Mouse (Mus musculus): ENCODE results near the gene Mmp9. TPM values are rescaled to one million over a fixed set of nuclear protein-coding genes. Genes with fewer than 3 reads are reported as not detected.

Gene Mmp9
- polyA plus RNA-seq, 1 experiment from 2014 or later, result 23.8 TPM

GRCm38 (mm10) chr2:164916820-164917219 is 23.8 kb upstream of the Mmp9 start:
- no peak overlapping the region for H3K9ac ChIP-seq (replicated peaks)
- no peak overlapping the region for H3K4me2 ChIP-seq
- no peak overlapping the region for H3K27ac ChIP-seq (replicated peaks)
- no peak for ATAC-seq (ENCODE audit: low FRiP score)
- H3K9me3 ChIP-seq (replicated peaks), result no peaks in the 10 kb centered on the region
- peaks cover 7% of the 10 kb centered on the region for H3K36me3 ChIP-seq
- no peak overlapping the region for H3K4me3 ChIP-seq (replicated peaks)
- WGBS, result 85% methylated on average over 5 of the region's 5 CpGs
- H3K27me3 ChIP-seq (replicated peaks), result no peaks in the 10 kb centered on the region
- H3K4me1 ChIP-seq, result peaks cover 12% of the 10 kb centered on the region

GRCm38 (mm10) chr2:164917371-164917770 is 23.2 kb upstream of the Mmp9 start:
- H3K4me2 ChIP-seq, result no peak overlapping the region
- WGBS, result 34% methylated on average over 10 of the region's 10 CpGs
- H3K9me3 ChIP-seq (replicated peaks), result no peaks in the 10 kb centered on the region
- H3K27me3 ChIP-seq (replicated peaks), result no peaks in the 10 kb centered on the region
- H3K36me3 ChIP-seq, result peaks cover 7% of the 10 kb centered on the region
- H3K9ac ChIP-seq (replicated peaks), result no peak overlapping the region
- H3K4me3 ChIP-seq (replicated peaks), result no peak overlapping the region
- H3K27ac ChIP-seq (replicated peaks), result no peak overlapping the region
- peaks cover 8% of the 10 kb centered on the region for H3K4me1 ChIP-seq
- ATAC-seq (ENCODE audit: low FRiP score), result no peak

GRCm38 (mm10) chr2:164918325-164918724 is 22.3 kb upstream of the Mmp9 start:
- Histone ChIP-seq H3K36me3 (peaks cover 7% of the 10 kb centered on the region), H3K27me3 (replicated peaks) (no peaks in the 10 kb centered on the region), H3K9me3 (replicated peaks) (no peaks in the 10 kb centered on the region), H3K4me3 (replicated peaks) (no peak overlapping the region), H3K9ac (replicated peaks) (no peak overlapping the region), H3K4me2 (no peak overlapping the region), H3K27ac (replicated peaks) (no peak overlapping the region), H3K4me1 (peaks cover 3% of the 10 kb centered on the region; the same call in 1 of the 2 replicates)
- ATAC-seq (ENCODE audit: low FRiP score), result no peak
- WGBS, result 68% methylated on average over 4 of the region's 5 CpGs

GRCm38 (mm10) chr2:164921984-164922383 is 18.6 kb upstream of the Mmp9 start:
- Histone ChIP-seq H3K4me2 (no peak overlapping the region), H3K4me1 (peaks cover 17% of the 10 kb centered on the region; the same call in 1 of the 2 replicates), H3K27ac (replicated peaks) (no peak overlapping the region), H3K4me3 (replicated peaks) (no peak overlapping the region), H3K9ac (replicated peaks) (no peak overlapping the region), H3K27me3 (replicated peaks) (no peaks in the 10 kb centered on the region), H3K36me3 (peaks cover 7% of the 10 kb centered on the region), H3K9me3 (replicated peaks) (no peaks in the 10 kb centered on the region)
- no peak for ATAC-seq (ENCODE audit: low FRiP score)
- WGBS, result 52% methylated on average over 7 of the region's 7 CpGs

GRCm38 (mm10) chr2:164923291-164923690 is 17.3 kb upstream of the Mmp9 start:
- 44% methylated on average over 4 of the region's 4 CpGs for WGBS
- H3K9me3 ChIP-seq (replicated peaks), result no peaks in the 10 kb centered on the region
- ATAC-seq (ENCODE audit: low FRiP score), result no peak
- H3K4me3 ChIP-seq (replicated peaks), result no peak overlapping the region
- no peaks in the 10 kb centered on the region for H3K27me3 ChIP-seq (replicated peaks)
- H3K27ac ChIP-seq (replicated peaks), result no peak overlapping the region
- peaks cover 17% of the 10 kb centered on the region; the same call in 1 of the 2 replicates for H3K4me1 ChIP-seq
- no peak overlapping the region for H3K9ac ChIP-seq (replicated peaks)
- peaks cover 7% of the 10 kb centered on the region for H3K36me3 ChIP-seq
- no peak overlapping the region for H3K4me2 ChIP-seq

- H3K4me1 ChIP-seq, result peaks cover 17% of the 10 kb centered on the region; the same call in 1 of the 2 replicates
- H3K4me3 ChIP-seq (replicated peaks), result no peak overlapping the region
- 37% methylated on average over 11 of the region's 11 CpGs for WGBS
- H3K9ac ChIP-seq (replicated peaks), result no peak overlapping the region
- ATAC-seq (ENCODE audit: low FRiP score), result no peak; the same call in 1 of the 2 replicates
- H3K27me3 ChIP-seq (replicated peaks), result no peaks in the 10 kb centered on the region
- H3K4me2 ChIP-seq, result no peak overlapping the region
- H3K27ac ChIP-seq (replicated peaks), result no peak overlapping the region
- peaks cover 7% of the 10 kb centered on the region for H3K36me3 ChIP-seq
- no peaks in the 10 kb centered on the region for H3K9me3 ChIP-seq (replicated peaks)
These were observed 16.3 kb upstream of the Mmp9 start for GRCm38 (mm10) chr2:164924100-164924857.

GRCm38 (mm10) chr2:164930706-164931581 is 9.6 kb upstream of the Mmp9 start:
- Histone ChIP-seq H3K27me3 (replicated peaks) (0 out of 2 replicates have a peak, but pooled peaks cover 3% of the 10 kb centered on the region), H3K36me3 (no peaks in the 10 kb centered on the region), H3K9ac (replicated peaks) (no peak overlapping the region), H3K4me1 (peaks cover 5% of the 10 kb centered on the region), H3K9me3 (replicated peaks) (no peaks in the 10 kb centered on the region), H3K4me2 (no peak overlapping the region), H3K4me3 (replicated peaks) (no peak overlapping the region), H3K27ac (replicated peaks) (no peak overlapping the region)
- no peak for ATAC-seq (ENCODE audit: low FRiP score)
- 58% methylated on average over 11 of the region's 11 CpGs for WGBS

- no peak overlapping the region for H3K27ac ChIP-seq (replicated peaks)
- 0 out of 2 replicates have a peak, but pooled peaks cover 3% of the 10 kb centered on the region for H3K27me3 ChIP-seq (replicated peaks)
- H3K9me3 ChIP-seq (replicated peaks), result no peaks in the 10 kb centered on the region
- H3K4me1 ChIP-seq, result peaks cover 14% of the 10 kb centered on the region
- H3K4me2 ChIP-seq, result no peak overlapping the region
- no peaks in the 10 kb centered on the region for H3K36me3 ChIP-seq
- no peak for ATAC-seq (ENCODE audit: low FRiP score)
- 45% methylated on average over 8 of the region's 10 CpGs for WGBS
- no peak overlapping the region for H3K9ac ChIP-seq (replicated peaks)
- no peak overlapping the region for H3K4me3 ChIP-seq (replicated peaks)
These were observed 7.0 kb upstream of the Mmp9 start for GRCm38 (mm10) chr2:164933534-164933933.

- Histone ChIP-seq H3K4me1 (peaks cover 33% of the 10 kb centered on the region), H3K4me2 (no peak overlapping the region), H3K4me3 (replicated peaks) (no peak overlapping the region), H3K9ac (replicated peaks) (no peak overlapping the region), H3K36me3 (no peaks in the 10 kb centered on the region), H3K27me3 (replicated peaks) (0 out of 2 replicates have a peak, but pooled peaks cover 3% of the 10 kb centered on the region), H3K9me3 (replicated peaks) (no peaks in the 10 kb centered on the region), H3K27ac (replicated peaks) (no peak overlapping the region)
- no peak for ATAC-seq (ENCODE audit: low FRiP score)
- 70% methylated on average over 4 of the region's 4 CpGs for WGBS
These were observed 4.6 kb upstream of the Mmp9 start for GRCm38 (mm10) chr2:164935991-164936390.

- Histone ChIP-seq H3K9ac (replicated peaks) (peak overlapping the region; percentile 54), H3K4me1 (peaks cover 28% of the 10 kb centered on the region), H3K27me3 (replicated peaks) (0 out of 2 replicates have a peak, but pooled peaks cover 3% of the 10 kb centered on the region), H3K36me3 (no peaks in the 10 kb centered on the region), H3K4me2 (peak overlapping the region; percentile 67), H3K4me3 (replicated peaks) (peak overlapping the region; percentile 37), H3K27ac (replicated peaks) (peak overlapping the region; percentile 85), H3K9me3 (replicated peaks) (no peaks in the 10 kb centered on the region)
- 2% methylated on average over 39 of the region's 39 CpGs for WGBS
- ATAC-seq (ENCODE audit: low FRiP score), result peak; percentile 89
These were observed 2.2 kb upstream of the Mmp9 start for GRCm38 (mm10) chr2:164938146-164939091.

GRCm38 (mm10) chr2:164939106-164939505 is 1.5 kb upstream of the Mmp9 start:
- Histone ChIP-seq H3K9me3 (replicated peaks) (no peaks in the 10 kb centered on the region), H3K27me3 (replicated peaks) (0 out of 2 replicates have a peak, but pooled peaks cover 3% of the 10 kb centered on the region), H3K27ac (replicated peaks) (peak overlapping the region; percentile 85), H3K4me1 (peaks cover 28% of the 10 kb centered on the region), H3K9ac (replicated peaks) (peak overlapping the region; percentile 54), H3K4me3 (replicated peaks) (peak overlapping the region; percentile 37), H3K36me3 (no peaks in the 10 kb centered on the region), H3K4me2 (peak overlapping the region; percentile 67)
- WGBS, result 2% methylated on average over 11 of the region's 11 CpGs
- peak; percentile 79 for ATAC-seq (ENCODE audit: low FRiP score)

All from neural tube, embryonic 15.5 days (tissue).